Mouse (Mus musculus): ENCODE data around the gene Grxcr1. TPM values are rescaled to one million over a fixed set of nuclear protein-coding genes. Genes with fewer than 3 reads are reported as not detected.

Grxcr1 gene
- polyA plus RNA-seq, 1 experiment from 2014 or later, result not detected

DNA sequence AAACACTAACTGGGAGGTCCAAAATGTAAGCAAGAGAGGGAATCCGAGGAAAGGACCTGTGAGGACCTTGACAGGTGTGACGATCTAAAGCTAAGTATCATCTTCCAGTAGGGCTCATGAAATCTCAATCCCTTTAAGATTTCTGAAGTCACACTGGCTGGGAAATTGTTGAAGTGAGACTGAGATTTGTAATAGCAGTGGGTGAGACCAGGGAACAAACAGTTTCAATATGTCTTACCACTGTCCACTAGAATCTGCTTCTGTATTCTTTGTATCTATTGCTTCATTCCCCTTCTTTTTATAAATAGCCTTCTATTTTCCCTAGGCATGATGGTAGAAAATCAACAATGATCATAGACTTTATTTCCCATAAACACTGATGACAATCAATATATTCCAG lies 10.8 kb upstream of the Grxcr1 start:
- Histone ChIP-seq H3K27me3 (ENCODE audit: control insufficient read depth, insufficient read depth, low read length) (no peaks in the 10 kb centered on the region), H3K4me1 (ENCODE audit: control insufficient read depth, insufficient read depth, low read length) (no peaks in the 10 kb centered on the region), H3K4me2 (replicated peaks; ENCODE audit: low read depth, low read length) (no peak overlapping the region), H3K27ac (ENCODE audit: low read depth, low read length) (no peak overlapping the region), H3K9me3 (ENCODE audit: control insufficient read depth, low read length) (no peaks in the 10 kb centered on the region), H3K9ac (ENCODE audit: low read depth, low read length) (no peak overlapping the region), H3K36me3 (ENCODE audit: control insufficient read depth, insufficient read depth, low read length) (no peaks in the 10 kb centered on the region), H3K4me3 (ENCODE audit: low read length) (no peak overlapping the region)
- 60% methylated on average over 2 of the region's 2 CpGs for WGBS
- ATAC-seq (ENCODE audit: low FRiP score, low TSS enrichment), result no peak

DNA sequence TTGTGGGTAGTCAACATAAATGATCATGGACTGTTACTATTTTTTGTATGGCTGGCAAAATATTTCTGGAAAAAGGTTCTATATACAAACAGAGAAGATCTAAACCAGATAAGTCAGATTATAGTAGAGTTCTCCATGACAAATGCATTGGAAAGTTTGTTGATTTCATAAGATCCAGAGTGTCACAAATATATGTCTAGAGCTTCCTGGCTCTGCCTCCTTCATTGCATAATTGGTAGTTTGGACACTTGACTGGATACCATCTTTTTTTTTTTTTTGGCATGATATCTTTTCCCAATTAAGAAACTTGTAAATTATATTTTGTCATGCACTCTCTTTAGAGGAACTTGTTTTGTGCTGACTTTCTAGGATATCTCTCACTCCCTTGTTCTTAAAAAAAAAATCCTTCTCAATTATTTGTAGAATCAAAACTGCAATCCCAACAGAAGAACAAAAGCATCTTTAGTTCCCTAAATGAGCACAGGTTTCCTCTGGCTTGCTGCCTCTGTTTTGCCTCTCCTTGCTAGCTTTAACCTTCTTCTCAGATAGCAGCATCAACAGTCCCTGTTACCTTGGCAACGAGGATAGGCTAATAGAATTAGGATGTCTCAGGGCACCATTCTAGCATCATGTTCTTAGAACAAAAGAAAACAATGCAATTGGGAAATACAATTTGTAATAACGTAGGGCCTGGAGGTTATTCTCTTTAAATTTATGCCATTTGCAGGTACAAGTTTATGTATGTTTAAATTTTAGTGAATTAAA lies 4.8 kb upstream of the Grxcr1 start:
- H3K27ac ChIP-seq (ENCODE audit: low read depth, low read length), result no peak overlapping the region
- ATAC-seq (ENCODE audit: low FRiP score, low TSS enrichment), result no peak
- H3K4me3 ChIP-seq (ENCODE audit: low read length), result no peak overlapping the region
- H3K4me2 ChIP-seq (replicated peaks; ENCODE audit: low read depth, low read length), result no peak overlapping the region
- H3K36me3 ChIP-seq (ENCODE audit: control insufficient read depth, insufficient read depth, low read length), result no peaks in the 10 kb centered on the region
- WGBS, result 85% methylated on average over 2 of the region's 2 CpGs
- no peaks in the 10 kb centered on the region for H3K27me3 ChIP-seq (ENCODE audit: control insufficient read depth, insufficient read depth, low read length)
- no peaks in the 10 kb centered on the region for H3K9me3 ChIP-seq (ENCODE audit: control insufficient read depth, low read length)
- no peak overlapping the region for H3K9ac ChIP-seq (ENCODE audit: low read depth, low read length)
- H3K4me1 ChIP-seq (ENCODE audit: control insufficient read depth, insufficient read depth, low read length), result no peaks in the 10 kb centered on the region

DNA sequence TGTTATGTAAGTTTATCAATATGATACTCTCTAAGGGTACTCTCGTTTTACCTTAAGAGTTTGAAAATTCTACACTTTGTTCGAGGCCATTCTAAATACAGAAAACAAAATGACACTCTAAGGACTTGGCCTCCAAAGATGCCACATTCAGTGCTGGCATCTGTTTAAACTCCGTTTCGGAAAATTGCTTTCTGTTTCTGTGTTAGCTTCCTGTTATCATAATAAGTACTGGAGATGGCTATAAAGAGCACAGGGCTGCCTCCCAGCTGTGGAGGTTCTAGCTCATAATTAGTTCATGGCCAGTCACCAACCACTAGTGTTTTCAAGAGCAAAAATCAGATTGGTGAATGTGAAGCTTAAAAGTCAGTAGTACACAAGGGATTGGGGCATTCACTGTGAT lies 4.2 kb upstream of the Grxcr1 start:
- Histone ChIP-seq H3K36me3 (ENCODE audit: control insufficient read depth, insufficient read depth, low read length) (no peaks in the 10 kb centered on the region), H3K4me3 (ENCODE audit: low read length) (no peak overlapping the region), H3K27ac (ENCODE audit: low read depth, low read length) (no peak overlapping the region), H3K4me1 (ENCODE audit: control insufficient read depth, insufficient read depth, low read length) (no peaks in the 10 kb centered on the region), H3K27me3 (ENCODE audit: control insufficient read depth, insufficient read depth, low read length) (no peaks in the 10 kb centered on the region), H3K4me2 (replicated peaks; ENCODE audit: low read depth, low read length) (no peak overlapping the region), H3K9me3 (ENCODE audit: control insufficient read depth, low read length) (no peaks in the 10 kb centered on the region), H3K9ac (ENCODE audit: low read depth, low read length) (no peak overlapping the region)
- 87% methylated on average over 4 of the region's 4 CpGs for WGBS
- no peak for ATAC-seq (ENCODE audit: low FRiP score, low TSS enrichment)

DNA sequence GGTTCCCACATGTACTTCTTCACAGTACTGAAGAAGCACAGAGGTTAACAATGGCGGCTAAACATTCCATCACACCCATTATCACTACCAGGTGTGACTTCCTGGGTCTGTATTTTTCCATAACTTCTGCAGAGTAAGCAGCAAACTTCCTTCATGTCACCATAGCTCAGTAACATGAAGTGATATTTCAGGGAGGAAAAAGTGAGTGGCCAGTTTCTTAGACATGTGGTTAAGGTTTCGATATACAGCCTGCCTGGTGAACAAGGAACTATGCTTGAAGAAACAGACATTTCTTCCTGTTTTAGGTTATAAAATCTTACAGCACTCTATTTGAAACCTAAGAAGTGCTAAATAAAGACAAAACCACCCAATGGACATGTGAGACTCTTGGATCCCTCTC lies 1.7 kb downstream of the Grxcr1 start:
- WGBS, result 94% methylated on average over 2 of the region's 2 CpGs
- Histone ChIP-seq H3K4me1 (ENCODE audit: control insufficient read depth, insufficient read depth, low read length) (no peaks in the 10 kb centered on the region), H3K4me2 (replicated peaks; ENCODE audit: low read depth, low read length) (no peak overlapping the region), H3K27me3 (ENCODE audit: control insufficient read depth, insufficient read depth, low read length) (no peaks in the 10 kb centered on the region), H3K4me3 (ENCODE audit: low read length) (no peak overlapping the region), H3K9me3 (ENCODE audit: control insufficient read depth, low read length) (no peaks in the 10 kb centered on the region), H3K36me3 (ENCODE audit: control insufficient read depth, insufficient read depth, low read length) (no peaks in the 10 kb centered on the region), H3K27ac (ENCODE audit: low read depth, low read length) (no peak overlapping the region), H3K9ac (ENCODE audit: low read depth, low read length) (no peak overlapping the region)
- ATAC-seq (ENCODE audit: low FRiP score, low TSS enrichment), result no peak

DNA sequence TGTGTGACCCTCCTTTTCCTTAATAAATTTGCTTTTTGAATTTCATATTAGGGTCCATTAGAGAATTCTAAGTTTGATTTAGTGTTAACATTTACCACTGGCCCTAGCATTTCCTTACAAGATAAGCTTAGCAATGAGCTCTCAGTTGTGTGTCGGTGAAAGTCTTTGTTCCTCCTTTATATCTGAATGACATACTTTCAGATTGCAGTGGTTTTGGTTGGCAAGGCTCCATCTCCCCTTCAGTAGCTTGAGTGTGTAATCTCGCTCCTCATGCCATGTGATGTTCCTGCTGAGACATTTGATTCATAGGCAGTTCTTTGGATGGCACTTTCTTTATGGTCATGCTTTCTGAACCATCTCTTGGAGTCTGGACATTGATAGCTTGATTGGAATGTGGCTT lies 7.4 kb downstream of the Grxcr1 start:
- WGBS, result 55% methylated on average over 2 of the region's 2 CpGs
- Histone ChIP-seq H3K36me3 (ENCODE audit: control insufficient read depth, insufficient read depth, low read length) (no peaks in the 10 kb centered on the region), H3K27me3 (ENCODE audit: control insufficient read depth, insufficient read depth, low read length) (no peaks in the 10 kb centered on the region), H3K4me2 (replicated peaks; ENCODE audit: low read depth, low read length) (no peak overlapping the region), H3K4me3 (ENCODE audit: low read length) (no peak overlapping the region), H3K27ac (ENCODE audit: low read depth, low read length) (no peak overlapping the region), H3K9me3 (ENCODE audit: control insufficient read depth, low read length) (no peaks in the 10 kb centered on the region), H3K4me1 (ENCODE audit: control insufficient read depth, insufficient read depth, low read length) (no peaks in the 10 kb centered on the region), H3K9ac (ENCODE audit: low read depth, low read length) (no peak overlapping the region)
- no peak for ATAC-seq (ENCODE audit: low FRiP score, low TSS enrichment)

DNA sequence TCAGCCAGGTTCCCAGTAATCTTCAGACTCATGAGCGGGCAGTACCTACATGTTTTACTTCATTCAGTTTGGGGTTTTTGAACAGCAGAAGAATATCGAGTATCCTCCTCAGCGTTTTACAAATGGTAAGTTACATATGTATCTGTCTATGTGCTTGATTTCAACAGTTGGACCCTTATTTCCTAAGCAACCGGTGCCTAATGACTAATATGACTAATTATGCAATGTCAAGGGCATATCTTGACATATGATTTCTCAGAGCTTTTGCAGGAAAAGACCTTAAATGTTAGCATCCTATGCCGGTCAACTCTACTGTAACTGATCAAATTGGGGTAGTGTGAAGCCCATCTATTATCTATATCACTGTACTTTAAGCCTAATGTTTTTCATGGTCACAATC lies 11.7 kb downstream of the Grxcr1 start:
- no peak for ATAC-seq (ENCODE audit: low FRiP score, low TSS enrichment)

DNA sequence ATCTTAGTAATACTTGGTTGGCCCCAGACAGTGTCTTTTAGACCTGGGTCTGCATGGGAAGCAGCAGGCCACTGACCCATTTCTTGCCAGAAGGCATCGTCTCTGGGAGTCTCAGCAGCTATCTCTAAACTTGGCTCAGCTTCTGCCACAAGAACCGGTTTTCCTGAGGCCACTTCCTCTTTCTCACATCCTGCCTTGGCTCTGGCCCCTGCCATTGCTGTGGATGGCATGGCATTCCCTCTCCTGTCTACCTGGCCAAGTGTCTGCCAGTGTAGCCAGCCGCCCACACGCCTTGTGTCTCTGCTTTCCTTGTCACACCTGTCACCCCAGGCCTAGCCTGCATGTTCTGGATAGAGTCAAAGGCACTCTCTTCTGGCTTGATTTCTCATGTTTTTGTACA lies 17.1 kb downstream of the Grxcr1 start:
- H3K4me3 ChIP-seq (ENCODE audit: low read length), result no peak overlapping the region
- H3K27ac ChIP-seq (ENCODE audit: low read depth, low read length), result no peak overlapping the region
- H3K4me2 ChIP-seq (replicated peaks; ENCODE audit: low read depth, low read length), result no peak overlapping the region
- H3K9me3 ChIP-seq (ENCODE audit: control insufficient read depth, low read length), result no peaks in the 10 kb centered on the region
- H3K36me3 ChIP-seq (ENCODE audit: control insufficient read depth, insufficient read depth, low read length), result no peaks in the 10 kb centered on the region
- H3K9ac ChIP-seq (ENCODE audit: low read depth, low read length), result no peak overlapping the region
- WGBS, result 59% methylated on average over 4 of the region's 4 CpGs
- H3K4me1 ChIP-seq (ENCODE audit: control insufficient read depth, insufficient read depth, low read length), result no peaks in the 10 kb centered on the region
- no peaks in the 10 kb centered on the region for H3K27me3 ChIP-seq (ENCODE audit: control insufficient read depth, insufficient read depth, low read length)
- ATAC-seq (ENCODE audit: low FRiP score, low TSS enrichment), result no peak

More for the DNA sequence above, 11.7 kb downstream of the Grxcr1 start:
- Histone ChIP-seq H3K4me3 (ENCODE audit: low read length) (no peak overlapping the region), H3K4me2 (replicated peaks; ENCODE audit: low read depth, low read length) (no peak overlapping the region), H3K27ac (ENCODE audit: low read depth, low read length) (no peak overlapping the region), H3K4me1 (ENCODE audit: control insufficient read depth, insufficient read depth, low read length) (no peaks in the 10 kb centered on the region), H3K27me3 (ENCODE audit: control insufficient read depth, insufficient read depth, low read length) (no peaks in the 10 kb centered on the region), H3K9ac (ENCODE audit: low read depth, low read length) (no peak overlapping the region), H3K36me3 (ENCODE audit: control insufficient read depth, insufficient read depth, low read length) (no peaks in the 10 kb centered on the region), H3K9me3 (ENCODE audit: control insufficient read depth, low read length) (no peaks in the 10 kb centered on the region)
- 91% methylated on average over 5 of the region's 5 CpGs for WGBS

DNA sequence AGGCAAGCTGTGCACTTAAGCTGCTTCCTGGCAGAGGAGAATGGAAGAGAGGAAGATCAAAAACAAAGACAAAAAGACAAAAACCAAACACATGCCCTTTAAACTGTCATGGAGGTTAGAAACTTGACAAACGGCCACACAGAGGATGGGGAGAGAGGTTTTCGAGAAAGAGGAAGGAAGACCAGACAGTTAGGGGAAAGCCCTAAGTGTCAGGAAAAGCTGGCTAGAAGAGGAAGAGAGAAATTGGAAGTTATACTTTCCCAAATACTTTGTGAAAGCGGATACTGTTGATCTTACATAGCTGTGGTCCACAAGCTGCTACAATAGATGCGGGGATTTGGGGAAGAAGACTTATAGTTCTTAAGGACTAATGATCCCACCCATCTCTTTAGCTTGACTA lies 17.9 kb downstream of the Grxcr1 start:
- Histone ChIP-seq H3K27ac (ENCODE audit: low read depth, low read length) (no peak overlapping the region), H3K4me2 (replicated peaks; ENCODE audit: low read depth, low read length) (no peak overlapping the region), H3K9me3 (ENCODE audit: control insufficient read depth, low read length) (no peaks in the 10 kb centered on the region), H3K9ac (ENCODE audit: low read depth, low read length) (no peak overlapping the region), H3K4me3 (ENCODE audit: low read length) (no peak overlapping the region), H3K27me3 (ENCODE audit: control insufficient read depth, insufficient read depth, low read length) (no peaks in the 10 kb centered on the region), H3K36me3 (ENCODE audit: control insufficient read depth, insufficient read depth, low read length) (no peaks in the 10 kb centered on the region), H3K4me1 (ENCODE audit: control insufficient read depth, insufficient read depth, low read length) (no peaks in the 10 kb centered on the region)
- 46% methylated on average over 4 of the region's 4 CpGs for WGBS
- ATAC-seq (ENCODE audit: low FRiP score, low TSS enrichment), result no peak

DNA sequence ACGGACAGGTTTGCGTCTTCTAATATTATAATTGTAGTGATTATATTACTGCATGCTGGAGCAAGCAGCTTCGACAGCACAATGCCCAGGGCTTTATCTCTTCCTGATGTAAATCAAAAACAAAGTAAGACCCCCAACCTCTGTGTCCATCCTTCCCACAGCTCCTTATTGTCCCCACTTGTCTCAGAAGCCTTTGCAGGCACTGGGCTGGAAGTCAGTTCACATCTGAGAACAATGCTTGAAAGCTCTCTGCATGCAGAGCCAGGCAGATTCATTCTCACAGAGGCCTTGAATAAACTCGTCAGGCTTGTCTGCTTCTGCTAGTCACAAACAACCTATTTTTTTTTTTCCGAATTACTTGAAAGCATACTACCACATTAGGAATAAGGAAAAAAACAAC lies 19.5 kb downstream of the Grxcr1 start:
- no peaks in the 10 kb centered on the region for H3K36me3 ChIP-seq (ENCODE audit: control insufficient read depth, insufficient read depth, low read length)
- H3K27me3 ChIP-seq (ENCODE audit: control insufficient read depth, insufficient read depth, low read length), result no peaks in the 10 kb centered on the region
- no peak overlapping the region for H3K4me3 ChIP-seq (ENCODE audit: low read length)
- H3K27ac ChIP-seq (ENCODE audit: low read depth, low read length), result no peak overlapping the region
- no peak for ATAC-seq (ENCODE audit: low FRiP score, low TSS enrichment)
- H3K4me1 ChIP-seq (ENCODE audit: control insufficient read depth, insufficient read depth, low read length), result no peaks in the 10 kb centered on the region
- 75% methylated on average over 5 of the region's 5 CpGs for WGBS
- H3K4me2 ChIP-seq (replicated peaks; ENCODE audit: low read depth, low read length), result no peak overlapping the region
- no peak overlapping the region for H3K9ac ChIP-seq (ENCODE audit: low read depth, low read length)
- H3K9me3 ChIP-seq (ENCODE audit: control insufficient read depth, low read length), result no peaks in the 10 kb centered on the region
